Mouse (Mus musculus) ovary, postnatal 10 days (tissue): ENCODE measurements around the gene Mfrp.

Source experiments
- DNase-seq: peaks from one replicate; pipeline ENCODE4 v3.0.0; 2022; ENCODE audit warnings: low spot score

The Mfrp gene

DNA sequence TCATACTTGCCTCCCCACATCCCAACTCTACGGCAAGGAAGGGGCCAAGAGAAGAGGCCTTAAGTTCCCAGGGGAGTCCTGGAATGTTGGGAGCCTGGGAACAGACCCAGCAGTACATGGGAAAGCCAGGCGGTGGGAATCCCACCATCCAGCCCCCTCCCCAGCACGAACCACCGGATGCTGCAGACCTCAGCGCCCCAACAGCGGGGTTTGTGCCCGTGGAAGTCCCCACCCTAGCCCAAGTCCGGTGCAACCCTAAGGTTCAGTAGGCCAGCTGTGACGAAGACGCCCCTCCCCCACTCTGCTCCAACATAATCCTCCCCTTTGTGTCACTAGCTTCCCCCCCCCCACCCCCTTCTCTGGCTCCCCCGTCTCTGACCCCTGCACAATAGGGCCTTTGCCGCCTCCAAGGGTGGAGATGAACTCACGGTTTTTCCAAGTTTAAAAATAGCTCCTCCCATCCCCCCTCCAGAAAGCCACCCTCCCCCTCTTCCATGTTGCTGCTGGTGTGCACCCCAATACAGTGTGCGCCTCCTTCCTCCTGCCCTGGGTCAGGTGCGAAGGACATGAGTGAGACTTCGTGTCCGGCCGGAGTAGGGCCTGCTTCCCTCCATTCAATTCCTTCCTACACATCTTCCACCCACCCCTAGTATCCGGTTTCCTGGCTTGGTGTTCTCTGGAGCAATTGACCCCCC is 29.2 kb downstream of the Mfrp start:
- no peak for DNase-seq

- DNase-seq = no peak
Measured at GRCm38 (mm10) chr9:44131276-44131590, 29.7 kb downstream of the Mfrp start.

GRCm38 (mm10) chr9:44132200-44132599 is 30.7 kb downstream of the Mfrp start:
- no peak for DNase-seq

GRCm38 (mm10) chr9:44133287-44133686 is 31.8 kb downstream of the Mfrp start:
- no peak for DNase-seq

DNA sequence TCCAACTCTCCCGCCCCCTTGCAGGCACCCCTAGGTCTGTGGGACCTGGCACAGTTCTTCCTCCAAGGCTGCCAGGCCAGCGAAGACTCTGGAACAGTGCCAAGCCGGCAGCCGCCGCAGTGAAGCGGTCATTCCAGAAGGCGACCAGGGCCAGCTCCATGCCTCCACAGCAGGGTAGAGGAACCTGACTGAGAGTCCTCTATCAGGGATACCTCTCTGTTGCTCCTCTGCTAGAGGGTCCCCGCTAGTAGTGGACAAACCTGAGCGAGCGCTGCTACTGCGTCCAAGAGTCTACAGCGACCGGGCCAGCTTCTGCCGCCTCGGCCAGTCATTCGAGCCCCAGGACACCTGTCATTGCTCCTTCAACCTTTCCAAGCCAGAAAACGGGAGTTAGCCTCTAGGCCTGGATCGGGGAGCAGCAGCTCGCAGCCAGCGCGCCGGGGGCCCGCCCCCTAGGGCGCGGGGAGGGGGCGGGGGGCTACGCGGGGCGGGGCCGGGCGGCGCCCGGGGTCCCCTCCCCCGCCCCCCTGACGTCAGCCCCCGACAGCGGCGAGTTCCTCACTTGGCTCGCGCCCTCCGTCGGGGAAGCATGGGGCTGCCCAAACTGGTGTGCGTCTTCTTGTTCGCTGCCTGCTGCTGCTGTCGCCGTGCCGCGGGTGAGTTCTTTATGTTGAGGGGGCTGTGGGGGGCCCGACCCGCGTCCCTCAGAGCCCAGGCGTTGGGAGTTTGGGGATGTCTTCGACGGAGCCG is 32.7 kb downstream of the Mfrp start, which contains the start of gene Mcam:
Mcam (plus strand) TSS at position 369 of the 750 bp plus-strand sequence.
- no peak for DNase-seq

DNA sequence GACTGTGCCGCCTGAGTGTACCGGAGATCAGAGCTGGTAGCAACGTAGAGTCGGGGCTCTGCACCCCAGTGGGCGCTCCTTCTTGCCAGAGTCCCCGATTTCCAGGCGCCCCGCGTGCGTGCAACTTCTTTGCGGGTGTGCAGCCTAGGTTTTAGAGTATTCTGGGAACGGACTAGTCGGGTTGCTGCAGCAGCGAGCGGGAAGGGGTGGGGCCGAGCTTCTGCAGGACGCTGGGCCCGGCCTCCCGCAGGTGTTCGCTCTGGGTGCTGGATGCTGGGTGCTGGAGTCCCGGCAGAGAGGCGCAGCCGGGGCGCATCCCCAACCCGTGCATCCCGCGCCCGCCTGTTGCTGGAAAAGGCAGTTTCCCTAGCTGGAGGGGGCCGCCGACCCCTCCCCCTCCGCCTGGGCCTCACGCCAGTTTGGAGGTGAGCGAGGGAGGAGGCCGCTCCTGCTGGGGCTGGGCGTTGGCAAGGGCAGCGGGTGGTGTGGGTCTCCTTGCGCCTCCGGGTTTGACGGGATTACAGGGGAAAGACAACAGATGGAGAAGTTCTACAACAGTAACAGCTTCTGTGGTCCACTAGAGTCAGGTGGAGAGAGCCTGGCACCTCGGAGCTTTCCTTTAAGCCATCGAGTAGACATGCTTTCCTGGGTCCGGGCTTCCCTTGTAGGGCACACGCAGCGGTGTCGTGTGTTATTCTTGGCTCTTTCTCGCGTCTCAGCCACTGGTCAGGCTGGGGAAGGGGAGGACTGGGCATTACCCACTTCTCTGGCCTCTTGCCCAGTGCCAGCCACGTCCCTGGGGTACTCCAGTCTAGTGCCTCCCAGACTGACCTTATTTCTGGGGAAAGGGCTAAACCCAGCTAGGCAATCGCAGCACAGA is 33.6 kb downstream of the Mfrp start:
- no peak for DNase-seq

- no peak for DNase-seq
Measured at GRCm38 (mm10) chr9:44135731-44136411, 34.3 kb downstream of the Mfrp start.

DNA sequence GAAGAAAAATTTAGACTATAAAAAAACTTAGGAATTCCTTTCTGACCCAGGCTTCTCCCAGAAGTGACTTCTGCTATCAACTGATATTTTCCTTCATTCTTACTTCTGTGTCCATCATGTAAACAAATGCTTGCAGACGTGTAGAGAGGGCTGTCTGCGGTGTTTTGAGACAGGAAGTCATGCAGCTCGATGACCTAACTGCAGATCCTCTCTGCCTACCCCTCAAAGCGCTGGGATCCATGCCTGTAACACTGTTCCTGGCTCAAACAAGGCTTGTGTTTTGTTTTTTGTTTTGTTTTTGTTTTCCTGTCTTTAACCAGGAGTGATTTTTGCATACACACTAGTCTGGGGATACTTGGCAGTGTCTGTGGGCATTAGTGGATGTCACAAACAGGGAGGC is 36.3 kb downstream of the Mfrp start:
- DNase-seq = no peak

GRCm38 (mm10) chr9:44141951-44142350 is 40.4 kb downstream of the Mfrp start:
- DNase-seq = no peak

GRCm38 (mm10) chr9:44143421-44143820 is 41.9 kb downstream of the Mfrp start:
- no peak for DNase-seq

DNA sequence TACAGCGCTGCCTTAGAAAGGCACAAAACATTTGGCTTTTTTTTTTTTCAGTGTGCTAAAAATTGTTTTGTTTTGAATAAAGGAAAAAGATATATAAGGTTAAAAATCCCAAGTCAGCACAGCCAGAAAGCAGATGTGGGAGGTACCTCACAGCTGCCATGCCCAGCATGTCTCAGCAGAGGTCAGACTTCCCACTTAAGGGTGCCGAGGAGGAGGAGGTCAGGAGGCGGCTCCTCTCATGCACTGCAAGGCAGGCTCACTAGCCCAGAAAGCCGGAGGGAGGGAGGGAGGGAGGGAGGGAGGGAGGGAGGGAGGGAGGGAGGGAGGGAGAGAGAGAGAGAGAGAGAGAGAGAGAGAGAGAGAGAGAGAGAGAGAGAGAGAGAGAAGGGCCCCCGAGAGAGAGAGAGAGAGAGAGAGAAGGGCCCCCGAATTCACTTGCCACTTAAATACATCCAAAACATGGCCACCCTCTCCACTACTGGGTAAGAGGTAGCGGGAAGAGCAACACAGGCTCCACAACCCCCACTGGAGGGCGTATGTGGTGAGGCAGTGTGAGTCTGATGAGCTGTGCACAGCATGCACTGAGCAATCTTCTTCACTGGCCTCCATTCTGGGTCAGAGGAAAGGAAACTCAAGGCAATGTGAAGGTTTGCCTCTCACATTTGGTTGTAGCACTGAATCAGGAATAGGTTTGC is 42.6 kb downstream of the Mfrp start:
- DNase-seq = no peak

- no peak for DNase-seq
Measured at GRCm38 (mm10) chr9:44144718-44145060, 43.2 kb downstream of the Mfrp start.

DNA sequence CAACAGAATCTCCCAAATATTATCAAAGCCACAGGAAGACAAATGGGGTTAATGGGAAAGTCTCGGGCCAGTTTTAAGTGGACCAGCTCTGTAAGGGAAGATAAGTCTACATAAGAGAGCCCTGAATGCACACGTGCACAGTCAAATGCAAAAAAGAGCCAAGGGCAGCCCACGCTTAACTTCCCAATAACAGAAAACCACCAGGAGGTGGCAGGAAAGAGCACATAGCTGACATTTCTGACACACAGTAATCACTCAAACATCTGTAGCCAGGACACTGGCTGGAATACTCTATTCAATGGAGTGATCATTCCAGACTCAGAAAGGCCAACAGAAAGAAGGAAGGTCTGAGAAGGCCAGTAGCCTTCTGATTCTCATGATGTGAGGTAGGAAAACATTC is 45.8 kb downstream of the Mfrp start:
- no peak for DNase-seq
